In genomic region chr7:132790447-132791219, GRCm38 (mm10) we compare ENCODE assay signal across 15 mouse cellular contexts. TPM values are rescaled to one million over a fixed set of nuclear protein-coding genes. Genes with fewer than 3 reads are reported as not detected.
A peak's percentile ranks its signal among the peaks of the same experiment; 100 is the strongest.
DNase-seq lines count a peak whose midpoint lies in the region; ATAC-seq and TF ChIP-seq lines count a peak whose summit lies in the region.
"Had no signal": no experiment of that assay in that cellular context is flagged by ENCODE, and none has a peak within 500 bp of the region (broad histone marks: within the 10 kb centered on the region; RNA-seq: fewer than 3 reads in every experiment).

No protein-coding gene starts in this region.

- TF ChIP-seq CTCF in liver, postnatal 0 days (IDR thresholded peaks at IDR 0.05; ENCODE audit: low read depth): no peak
- TF ChIP-seq CTCF in thymus, adult 2 months (IDR thresholded peaks at IDR 0.05; ENCODE audit: borderline replicate concordance, control insufficient read depth, extremely low read depth, insufficient read depth, low read length, poor library complexity): no peak

- H3K9me3 ChIP-seq in forebrain, embryonic 10.5 days: no peaks in the 10 kb centered on the region
- H3K9me3 ChIP-seq in forebrain, embryonic 14.5 days (replicated peaks; ENCODE audit: control insufficient read depth, low read length): no peaks in the 10 kb centered on the region
- H3K9me3 ChIP-seq in liver, postnatal 0 days (ENCODE audit: low read length): no peaks in the 10 kb centered on the region
- no peaks in the 10 kb centered on the region for H3K9me3 ChIP-seq in liver, embryonic 11.5 days (ENCODE audit: control insufficient read depth, low read length)
- H3K9me3 ChIP-seq in megakaryocyte, embryonic 14.5 days: no peaks in the 10 kb centered on the region
- H3K9me3 ChIP-seq: heart, embryonic 12.5 days; liver, embryonic 13.5 days had no signal

- H3K4me3 ChIP-seq in forebrain, embryonic 10.5 days: no peak overlapping the region
- H3K4me3 ChIP-seq in forebrain, embryonic 14.5 days (ENCODE audit: low read depth, low read length): no peak overlapping the region
- no peak overlapping the region for H3K4me3 ChIP-seq in liver, postnatal 0 days (ENCODE audit: low read depth, low read length)
- H3K4me3 ChIP-seq in liver, embryonic 11.5 days (ENCODE audit: low read depth, low read length): no peak overlapping the region
- H3K4me3 ChIP-seq in brown adipose tissue, adult 24 weeks (ENCODE audit: insufficient read depth, low read depth, low read length): no peak overlapping the region
- peak overlapping the region; percentile 40 for H3K4me3 ChIP-seq in megakaryocyte, embryonic 14.5 days (replicated peaks)
- no peak overlapping the region for H3K4me3 ChIP-seq in thymus, adult 2 months (ENCODE audit: control insufficient read depth, insufficient read depth, low read length)
- H3K4me3 ChIP-seq: heart, embryonic 12.5 days; liver, embryonic 13.5 days had no signal

- 93% methylated on average over 14 of the region's 14 CpGs for WGBS in forebrain, embryonic 10.5 days
- 92% methylated on average over 14 of the region's 14 CpGs for WGBS in forebrain, embryonic 14.5 days
- WGBS in liver, postnatal 0 days (ENCODE audit: insufficient replicate concordance): 79% methylated on average over 14 of the region's 14 CpGs
- WGBS in liver, embryonic 11.5 days: 80% methylated on average over 14 of the region's 14 CpGs
- 95% methylated on average over 14 of the region's 14 CpGs for WGBS in thymus, adult 2 months

- no peak for TF ChIP-seq POLR2A in thymus, adult 2 months (IDR thresholded peaks at IDR 0.05; ENCODE audit: control insufficient read depth, extremely low read depth, insufficient read depth, low read length, poor library complexity)

- no peak overlapping the region for H3K4me2 ChIP-seq in forebrain, embryonic 14.5 days (ENCODE audit: low read length)
- H3K4me2 ChIP-seq in liver, postnatal 0 days (ENCODE audit: low read depth, low read length): no peak overlapping the region
- H3K4me2 ChIP-seq in liver, embryonic 11.5 days: no peak overlapping the region
- H3K4me2 ChIP-seq: heart, embryonic 12.5 days; liver, embryonic 13.5 days had no signal

- no peak for DNase-seq in forebrain, embryonic 10.5 days (ENCODE audit: extremely low spot score, low spot score)
- no peak for DNase-seq in forebrain, embryonic 14.5 days (ENCODE audit: low spot score)
- no peak for DNase-seq in liver, postnatal 0 days
- no peak for DNase-seq in liver, embryonic 11.5 days (ENCODE audit: low spot score)
- no peak for DNase-seq in thymus, adult 2 months
- DNase-seq in T-cell, adult 2 months (ENCODE audit: low spot score): no peak
- DNase-seq: adrenal gland, postnatal 25 days; B cell, adult 2 months; embryo, embryonic 11 days; kidney, adult 8-10 months; liver, embryonic 13.5 days had no signal

- no peak for TF ChIP-seq EP300 in liver, postnatal 0 days (IDR thresholded peaks at IDR 0.05; ENCODE audit: low read depth)

- no peak overlapping the region for H3K9ac ChIP-seq in forebrain, embryonic 14.5 days (ENCODE audit: low read length)
- no peak overlapping the region for H3K9ac ChIP-seq in liver, postnatal 0 days (replicated peaks)
- H3K9ac ChIP-seq in liver, embryonic 11.5 days (ENCODE audit: low read depth, low read length): no peak overlapping the region
- H3K9ac ChIP-seq: heart, embryonic 12.5 days; liver, embryonic 13.5 days had no signal

- peaks cover 21% of the 10 kb centered on the region for H3K36me3 ChIP-seq in forebrain, embryonic 10.5 days (replicated peaks)
- H3K36me3 ChIP-seq in forebrain, embryonic 14.5 days (ENCODE audit: control insufficient read depth, insufficient read depth, low read length): no peaks in the 10 kb centered on the region
- no peaks in the 10 kb centered on the region; the same call in 1 of the 2 replicates for H3K36me3 ChIP-seq in liver, postnatal 0 days (replicated peaks; ENCODE audit: insufficient read depth, low read length)
- H3K36me3 ChIP-seq in liver, embryonic 11.5 days (ENCODE audit: control insufficient read depth, insufficient read depth, low read length): no peaks in the 10 kb centered on the region
- peaks cover 74% of the 10 kb centered on the region for H3K36me3 ChIP-seq in megakaryocyte, embryonic 14.5 days (replicated peaks; ENCODE audit: low read length)
- H3K36me3 ChIP-seq in thymus, adult 2 months (ENCODE audit: control insufficient read depth, insufficient read depth, low read length): no peaks in the 10 kb centered on the region
- H3K36me3 ChIP-seq: heart, embryonic 12.5 days; liver, embryonic 13.5 days had no signal

- H3K27me3 ChIP-seq in forebrain, embryonic 10.5 days (ENCODE audit: poor library complexity, severe bottlenecking): no peaks in the 10 kb centered on the region
- no peaks in the 10 kb centered on the region for H3K27me3 ChIP-seq in forebrain, embryonic 14.5 days (replicated peaks; ENCODE audit: control insufficient read depth, insufficient read depth, low read length)
- H3K27me3 ChIP-seq in liver, postnatal 0 days (ENCODE audit: insufficient read depth, low read length): no peaks in the 10 kb centered on the region
- no peaks in the 10 kb centered on the region for H3K27me3 ChIP-seq in liver, embryonic 11.5 days (replicated peaks; ENCODE audit: control insufficient read depth, insufficient read depth, low read length)
- H3K27me3 ChIP-seq in megakaryocyte, embryonic 14.5 days (replicated peaks): no peaks in the 10 kb centered on the region
- H3K27me3 ChIP-seq in thymus, adult 2 months (ENCODE audit: control insufficient read depth, insufficient read depth, low read length): no peaks in the 10 kb centered on the region
- H3K27me3 ChIP-seq: heart, embryonic 12.5 days; liver, embryonic 13.5 days had no signal

- H3K4me1 ChIP-seq in forebrain, embryonic 10.5 days: peaks cover 68% of the 10 kb centered on the region
- H3K4me1 ChIP-seq in forebrain, embryonic 14.5 days (ENCODE audit: control insufficient read depth, insufficient read depth, low read length): peaks cover 12% of the 10 kb centered on the region
- peaks cover 27% of the 10 kb centered on the region for H3K4me1 ChIP-seq in liver, postnatal 0 days (ENCODE audit: insufficient read depth)
- H3K4me1 ChIP-seq in liver, embryonic 11.5 days (replicated peaks; ENCODE audit: control insufficient read depth, insufficient read depth, low read length): peaks cover 25% of the 10 kb centered on the region
- peaks cover 72% of the 10 kb centered on the region for H3K4me1 ChIP-seq in brown adipose tissue, adult 24 weeks (ENCODE audit: control insufficient read depth, insufficient read depth, insufficient read length, low read length)
- peaks cover 99% of the 10 kb centered on the region for H3K4me1 ChIP-seq in megakaryocyte, embryonic 14.5 days
- peaks cover 49% of the 10 kb centered on the region for H3K4me1 ChIP-seq in thymus, adult 2 months (replicated peaks; ENCODE audit: control insufficient read depth, insufficient read depth, low read length)

- peak overlapping the region; percentile 20; the same call in 1 of the 2 replicates for H3K27ac ChIP-seq in forebrain, embryonic 10.5 days
- no peak overlapping the region for H3K27ac ChIP-seq in forebrain, embryonic 14.5 days (ENCODE audit: low read depth, low read length)
- H3K27ac ChIP-seq in liver, postnatal 0 days (ENCODE audit: low read depth): no peak overlapping the region
- H3K27ac ChIP-seq in liver, embryonic 11.5 days (ENCODE audit: low read depth, low read length): no peak overlapping the region
- H3K27ac ChIP-seq in brown adipose tissue, adult 24 weeks (replicated peaks; ENCODE audit: low read depth, low read length): peak overlapping the region; percentile 52
- no peak overlapping the region for H3K27ac ChIP-seq in thymus, adult 2 months (ENCODE audit: control insufficient read depth, insufficient read depth, low read length)
- H3K27ac ChIP-seq: liver, embryonic 13.5 days; macrophage had no signal

- no peak for ATAC-seq in forebrain, embryonic 14.5 days
- ATAC-seq in liver, postnatal 0 days: peak; percentile 19; the same call in 1 of the 2 replicates
- no peak for ATAC-seq in liver, embryonic 11.5 days (replicated peaks; ENCODE audit: low FRiP score)

RNA-seq across cellular contexts. Expression of gene Fam53b, which starts 23.1 kb away (rescaled TPM):
- polyA plus RNA-seq in forebrain, embryonic 10.5 days (2016; fragmentation: Nextera tagmentation; extraction: Ambion mirVana): 39.4 and 39.5 TPM in 2 replicates
- 17.1 and 25.1 TPM in 2 replicates for polyA plus RNA-seq in forebrain, embryonic 14.5 days (2014; fragmentation: Nextera tagmentation; extraction: Ambion mirVana)
- polyA plus RNA-seq in liver, postnatal 0 days (2015; fragmentation: Nextera tagmentation; extraction: Ambion mirVana): 15.2 and 17.2 TPM in 2 replicates
- 20.1 and 20.4 TPM in 2 replicates for polyA plus RNA-seq in liver, embryonic 11.5 days (2014; fragmentation: Nextera tagmentation; extraction: Ambion mirVana)
- 44.1 and 50.2 TPM in 2 replicates for polyA plus RNA-seq in brown adipose tissue, adult 24 weeks (2012; ENCODE audit: insufficient read depth, insufficient read length, missing spikeins)
- 22.1 and 77.4 TPM in 2 replicates for polyA plus RNA-seq in megakaryocyte, embryonic 14.5 days (2012; ENCODE audit: insufficient read depth, low replicate concordance)
- polyA plus RNA-seq in thymus, adult 2 months (2012; rRNA removed): 104 and 122 TPM in 2 replicates

Comparison
In these comparisons a context has a peak if more than half of its experiments do, and no peak if none do; other contexts are left out.
1. H3K27ac ChIP-seq: peak in forebrain, embryonic 10.5 days (single experiment) and brown adipose tissue, adult 24 weeks (single experiment); none in forebrain, embryonic 14.5 days (single experiment), liver, postnatal 0 days (single experiment), liver, embryonic 11.5 days (single experiment) and thymus, adult 2 months (single experiment).